Mouse (Mus musculus) heart, postnatal 0 days (tissue): ENCODE measurements around the gene Phldb1. TPM values are rescaled to one million over a fixed set of nuclear protein-coding genes. Genes with fewer than 3 reads are reported as not detected.
A peak's percentile ranks its signal among the peaks of the same experiment; 100 is the strongest.

ENCODE experiments used
- ATAC-seq: fragments of 200-750 bp; cut with Nextera tagmentation; 2 replicates; pipeline ENCODE4 v1.8.0; 2017; ENCODE audit warnings: low read depth, moderate number of reproducible peaks, moderate library complexity; ENCODE audit not compliant: insufficient read depth
- DNase-seq: peaks from one replicate; pipeline ENCODE4 v3.0.0-alpha.2; 2016; ENCODE audit warnings: low spot score
- H3K27ac ChIP-seq: fragments of 300-500 bp; sonication (generic); 2 replicates; pipeline ENCODE4 v1.5.1; 2014; ENCODE audit warnings: low read depth, mild to moderate bottlenecking
- H3K27me3 ChIP-seq: fragments of 300-500 bp; sonication (generic); 2 replicates; pipeline ENCODE4 v1.6.1; 2014; ENCODE audit warnings: low read length, mixed read lengths; ENCODE audit not compliant: control insufficient read depth, insufficient read depth
- H3K36me3 ChIP-seq: fragments of 300-500 bp; sonication (generic); replicated peaks from 2 replicates; pipeline ENCODE4 v1.6.1; 2014; ENCODE audit warnings: low read length, mixed read lengths; ENCODE audit not compliant: control insufficient read depth, insufficient read depth
- H3K4me1 ChIP-seq: fragments of 300-500 bp; sonication (generic); 2 replicates; pipeline ENCODE4 v1.6.1; 2014; ENCODE audit warnings: antibody characterized with exemption; ENCODE audit not compliant: control insufficient read depth, insufficient read depth
- H3K4me2 ChIP-seq: fragments of 300-500 bp; sonication (generic); 2 replicates; pipeline ENCODE4 v1.6.1; 2014; ENCODE audit warnings: low read depth, mild to moderate bottlenecking, low read length, moderate library complexity
- H3K4me3 ChIP-seq: fragments of 300-500 bp; sonication (generic); 2 replicates; pipeline ENCODE4 v1.5.1; 2014; ENCODE audit warnings: low read depth, low read length
- H3K9ac ChIP-seq: fragments of 300-500 bp; sonication (generic); replicated peaks from 2 replicates; pipeline ENCODE4 v1.6.1; 2014; ENCODE audit warnings: low read depth, low read length, mixed read lengths
- H3K9me3 ChIP-seq: fragments of 300-500 bp; sonication (generic); replicated peaks from 2 replicates; pipeline ENCODE4 v1.6.1; 2016; ENCODE audit warnings: low read length; ENCODE audit not compliant: control insufficient read depth
- CTCF ChIP-seq: IDR thresholded peaks from 2 replicates; pipeline ENCODE4 v1.5.1; 2016; ENCODE audit warnings: antibody characterized with exemption, control low read depth, low read depth
- EP300 ChIP-seq: IDR thresholded peaks from 2 replicates; pipeline ENCODE4 v1.6.1; 2016; ENCODE audit warnings: antibody characterized with exemption, low read depth
- WGBS: fragments of 180-500 bp; shearing (Covaris S2); extraction: QIAGEN DNeasy Blood & Tissue Kit; methylation state at CpG from one replicate; pipeline ENCODE4 v1.1.7; 2014; 5-methylcytosine and 5-hydroxymethylcytosine counted together
- polyA plus RNA-seq: library from polyadenylated mRNA; unstranded; fragments of >200 nt; fragmentation: Nextera tagmentation; extraction: Ambion mirVana; gene quantifications from 2 replicates; pipeline ENCODE4 v1.2.1, GENCODE M21; 2015
- total RNA-seq: library from RNA; depleted of rRNA; stranded (reverse); fragments of >200 nt; gene quantifications from 2 replicates; pipeline ENCODE4 v1.2.3, GENCODE M21; 2014; ENCODE audit warnings: low replicate concordance

Phldb1 gene
- total and polyA plus RNA-seq, 2 experiments from 2014 or later = 28.0 to 138 TPM

- Histone ChIP-seq H3K4me2 (peak overlapping the region; percentile 78), H3K4me1 (peaks cover 7% of the 10 kb centered on the region; the same call in 1 of the 2 replicates), H3K9ac (peak overlapping the region; percentile 51), H3K27ac (peak overlapping the region; percentile 80), H3K9me3 (no peaks in the 10 kb centered on the region), H3K27me3 (no peaks in the 10 kb centered on the region), H3K4me3 (peak overlapping the region; percentile 57), H3K36me3 (no peaks in the 10 kb centered on the region; the same call in 1 of the 2 replicates)
- DNase-seq (no peak), ATAC-seq (no peak)
- no peak for TF ChIP-seq CTCF
- TF ChIP-seq EP300 = no peak
- WGBS = 60% methylated on average over 12 of the region's 12 CpGs
Measured at GRCm38 (mm10) chr9:44732921-44733530, 2.0 kb downstream of the Phldb1 start.

GRCm38 (mm10) chr9:44732130-44732549 lies 2.9 kb downstream of the Phldb1 start:
- Histone ChIP-seq H3K27ac (no peak overlapping the region), H3K9me3 (no peaks in the 10 kb centered on the region), H3K4me2 (peak overlapping the region; percentile 78; the same call in 1 of the 2 replicates), H3K9ac (0 out of 2 replicates have a peak overlapping the region, but pooled peaks have one; percentile 0), H3K27me3 (no peaks in the 10 kb centered on the region), H3K4me3 (no peak overlapping the region), H3K36me3 (no peaks in the 10 kb centered on the region; the same call in 1 of the 2 replicates), H3K4me1 (peaks cover 7% of the 10 kb centered on the region; the same call in 1 of the 2 replicates)
- WGBS = 54% methylated on average over 5 of the region's 5 CpGs
- TF ChIP-seq CTCF (no peak), EP300 (no peak)
- DNase-seq = no peak
- ATAC-seq = no peak

- Histone ChIP-seq H3K4me1 (peaks cover 30% of the 10 kb centered on the region), H3K36me3 (no peaks in the 10 kb centered on the region; the same call in 1 of the 2 replicates), H3K4me3 (no peak overlapping the region), H3K4me2 (no peak overlapping the region), H3K27ac (no peak overlapping the region), H3K9ac (no peak overlapping the region), H3K27me3 (no peaks in the 10 kb centered on the region), H3K9me3 (no peaks in the 10 kb centered on the region)
- DNase-seq (no peak), ATAC-seq (no peak)
- WGBS = 86% methylated on average over 5 of the region's 5 CpGs
- TF ChIP-seq EP300 (no peak), CTCF (no peak)
Measured at GRCm38 (mm10) chr9:44727441-44727840, 7.6 kb downstream of the Phldb1 start.

- H3K9ac ChIP-seq = no peak overlapping the region; the same call in 1 of the 2 replicates
- no peak overlapping the region for H3K4me2 ChIP-seq
Measured at GRCm38 (mm10) chr9:44726431-44727146, 8.4 kb downstream of the Phldb1 start.

GRCm38 (mm10) chr9:44724665-44725064 lies 10.3 kb downstream of the Phldb1 start:
- H3K27ac ChIP-seq = no peak overlapping the region
- ATAC-seq (no peak), DNase-seq (no peak)
- no peak for TF ChIP-seq EP300
- no peak for TF ChIP-seq CTCF
- H3K27me3 ChIP-seq = no peaks in the 10 kb centered on the region
- H3K9ac ChIP-seq = no peak overlapping the region
- peaks cover 46% of the 10 kb centered on the region for H3K4me1 ChIP-seq
- no peaks in the 10 kb centered on the region for H3K9me3 ChIP-seq
- no peaks in the 10 kb centered on the region; the same call in 1 of the 2 replicates for H3K36me3 ChIP-seq
- 61% methylated on average over 2 of the region's 2 CpGs for WGBS
- H3K4me2 ChIP-seq = no peak overlapping the region
- no peak overlapping the region for H3K4me3 ChIP-seq

More at GRCm38 (mm10) chr9:44726431-44727146, 8.4 kb downstream of the Phldb1 start:
- no peaks in the 10 kb centered on the region; the same call in 1 of the 2 replicates for H3K36me3 ChIP-seq
- DNase-seq = no peak
- H3K27ac ChIP-seq = no peak overlapping the region
- H3K4me1 ChIP-seq = peaks cover 32% of the 10 kb centered on the region
- TF ChIP-seq EP300 (no peak), CTCF (no peak)
- no peak overlapping the region for H3K4me3 ChIP-seq
- H3K9me3 ChIP-seq = no peaks in the 10 kb centered on the region
- 47% methylated on average over 10 of the region's 10 CpGs for WGBS
- no peak for ATAC-seq
- no peaks in the 10 kb centered on the region for H3K27me3 ChIP-seq
